Mouse (Mus musculus) olfactory bulb, adult 2 months (tissue): ENCODE results near the gene Plek.

Source experiments
- CTCF ChIP-seq: fragments of 200-500 bp; IDR thresholded peaks from 2 replicates; pipeline ENCODE4 v1.5.1; 2012; ENCODE audit warnings: low read depth, mild to moderate bottlenecking, low read length, moderate library complexity; ENCODE audit not compliant: insufficient read depth
- POLR2A ChIP-seq: fragments of 200-500 bp; IDR thresholded peaks from 2 replicates; pipeline ENCODE4 v1.6.1; 2012; ENCODE audit warnings: mild to moderate bottlenecking, low read depth, low read length, moderate library complexity; ENCODE audit not compliant: insufficient read depth

DNA sequence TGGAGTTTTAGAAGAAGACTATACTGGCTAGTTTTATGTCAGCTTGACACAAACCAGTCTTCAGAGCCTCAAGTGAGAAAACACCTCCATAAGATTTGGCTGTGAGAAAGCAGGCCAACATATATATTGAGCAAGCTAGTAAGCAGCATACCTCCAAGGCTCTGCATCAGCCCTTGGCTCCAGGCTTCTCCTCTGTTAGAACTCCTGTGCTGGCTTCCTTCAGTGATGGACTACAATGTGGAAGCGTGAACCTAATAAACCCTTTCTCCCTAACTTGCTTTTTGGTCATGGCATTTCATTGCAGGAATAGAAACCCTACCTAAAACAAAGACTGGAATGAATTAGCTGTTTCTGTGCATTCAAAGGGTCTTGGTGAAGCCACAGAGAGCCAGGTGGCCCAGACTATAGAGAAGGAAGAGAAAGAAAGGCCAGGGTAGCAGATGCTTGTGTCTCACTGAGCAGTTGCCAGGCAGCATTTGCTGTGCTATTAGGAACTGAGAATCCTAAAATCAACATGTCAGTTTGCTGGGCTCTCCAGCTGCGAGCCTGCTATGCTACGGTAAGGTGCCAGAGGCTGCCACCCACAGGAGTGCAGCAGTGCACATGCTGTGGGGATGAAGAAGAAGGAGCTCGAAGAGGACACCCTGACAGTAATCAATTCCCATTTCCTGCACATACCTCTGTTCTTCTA, 110.9 kb downstream of the Plek start:
- TF ChIP-seq POLR2A (no peak), CTCF (no peak)
